Mouse (Mus musculus) frontal cortex, adult 2 months (tissue): Measurements from ENCODE around the gene Ptges3. TPM values are rescaled to one million over a fixed set of nuclear protein-coding genes. Genes with fewer than 3 reads are reported as not detected.

Experiments used
- DNase-seq, 2 experiments: peaks; one replicate each; pipeline ENCODE4 v3.0.0; 2022; ENCODE audit warnings: low spot score in 1 of 2; ENCODE audit errors: extremely low spot score in 1 of 2
- polyA plus RNA-seq: library from polyadenylated mRNA; depleted of rRNA; stranded (reverse); fragments of >200 nt; gene quantifications from 2 replicates; pipeline ENCODE4 v1.2.3, GENCODE M21; 2012; rRNA removed

The Ptges3 gene
- polyA plus RNA-seq, 1 experiment, result 80.8 TPM

DNA sequence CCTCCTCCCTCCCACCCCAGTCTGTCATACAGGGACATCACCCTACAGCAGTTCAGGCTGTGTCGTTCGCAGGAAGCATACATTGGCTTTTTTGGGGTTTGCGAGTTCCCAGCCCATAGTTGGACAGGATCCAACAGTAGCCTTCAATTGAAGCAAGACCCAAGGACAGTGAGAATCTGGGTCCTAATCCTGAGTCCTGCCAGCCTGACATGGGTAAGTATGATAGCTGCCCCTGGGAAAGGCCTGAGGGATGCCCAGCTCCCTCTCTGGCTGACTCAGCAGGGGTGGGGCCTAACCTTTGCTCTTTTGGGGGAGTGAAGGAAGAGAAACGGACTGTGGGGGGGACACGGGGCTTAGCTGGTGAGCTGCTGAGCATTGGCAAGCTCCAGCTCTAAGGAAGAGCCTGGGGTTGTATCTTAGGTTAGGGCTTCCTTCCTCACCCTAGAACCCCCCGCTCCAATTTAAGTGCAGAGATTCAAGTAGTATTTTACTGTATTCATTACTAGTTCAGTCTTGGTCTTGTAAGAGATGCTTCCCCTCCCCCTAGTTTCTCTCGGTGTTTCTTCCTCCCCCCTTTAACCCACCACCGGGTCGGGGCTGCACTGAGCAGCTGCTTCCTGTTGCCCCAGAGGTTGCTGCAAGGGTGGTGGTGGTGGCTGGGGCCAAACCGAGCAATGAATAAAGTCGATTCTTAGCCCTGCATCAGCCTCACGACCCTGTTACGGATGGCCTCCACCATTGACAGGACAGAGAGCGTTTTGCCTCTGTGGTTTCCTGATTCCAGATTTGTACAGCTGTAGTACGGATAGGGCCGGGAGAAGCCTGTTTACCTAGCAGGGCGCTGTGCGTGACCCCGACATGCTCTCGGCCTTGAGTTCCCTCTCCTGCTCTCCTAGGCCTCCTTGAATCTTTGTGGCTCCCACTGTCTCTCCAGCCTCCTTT is 33.1 kb downstream of the Ptges3 start, which contains the start of gene Baz2a:
Gene Baz2a (plus strand): TSS at position 14 of the 942 bp plus-strand sequence.
- DNase-seq, result peak in 1 of 2 experiments; percentile 45

DNA sequence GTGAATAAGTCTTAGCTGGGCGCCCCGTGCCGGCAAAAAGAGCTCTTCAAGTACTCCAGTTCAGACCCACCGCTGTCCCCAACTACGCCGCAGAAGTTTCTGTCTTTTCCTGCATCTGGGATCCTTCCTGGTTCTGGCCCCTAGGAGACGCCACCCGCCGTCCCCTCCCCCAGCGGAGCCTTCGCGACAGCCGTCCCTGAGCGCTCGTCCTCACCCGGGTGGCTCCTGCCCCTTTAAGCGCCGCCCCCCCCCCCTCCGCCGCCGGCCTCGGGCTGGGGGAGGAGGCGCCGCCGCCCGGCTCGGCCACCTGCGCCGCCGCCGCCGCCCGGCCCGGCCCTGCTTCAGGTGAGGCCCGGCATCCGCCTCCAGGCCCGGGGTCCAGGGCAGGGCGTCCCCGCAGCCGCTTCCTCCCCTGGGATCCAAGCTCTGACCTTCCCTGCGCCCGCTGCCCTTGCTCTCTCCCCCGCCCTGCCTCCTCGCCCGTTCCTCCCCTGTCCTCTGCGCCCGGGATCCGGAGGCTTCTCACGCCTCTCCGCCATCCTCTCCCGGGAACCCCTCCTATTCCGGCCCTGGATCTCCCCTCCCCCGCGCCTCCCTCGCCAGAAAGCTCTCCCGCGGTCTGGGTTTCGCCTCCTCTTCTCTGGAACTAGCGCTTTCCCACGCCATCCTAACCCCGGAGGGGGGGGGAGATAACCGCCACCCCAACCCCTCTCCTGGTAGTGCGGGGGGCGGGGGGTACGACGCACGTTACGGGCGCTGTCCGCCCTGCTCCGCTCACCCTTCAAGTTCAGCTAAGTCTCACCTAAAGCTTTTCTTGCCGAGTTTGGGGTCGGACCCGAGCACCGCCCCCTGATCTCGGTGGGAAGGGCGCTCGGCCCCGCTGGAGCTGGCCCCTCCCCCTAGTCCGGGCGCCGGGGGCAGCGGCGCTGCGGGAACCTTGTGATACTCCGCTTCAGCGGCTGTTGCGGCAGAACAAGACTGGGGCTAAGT is 34.0 kb downstream of the Ptges3 start:
- peak in 1 of 2 experiments; percentile 77 for DNase-seq

DNA sequence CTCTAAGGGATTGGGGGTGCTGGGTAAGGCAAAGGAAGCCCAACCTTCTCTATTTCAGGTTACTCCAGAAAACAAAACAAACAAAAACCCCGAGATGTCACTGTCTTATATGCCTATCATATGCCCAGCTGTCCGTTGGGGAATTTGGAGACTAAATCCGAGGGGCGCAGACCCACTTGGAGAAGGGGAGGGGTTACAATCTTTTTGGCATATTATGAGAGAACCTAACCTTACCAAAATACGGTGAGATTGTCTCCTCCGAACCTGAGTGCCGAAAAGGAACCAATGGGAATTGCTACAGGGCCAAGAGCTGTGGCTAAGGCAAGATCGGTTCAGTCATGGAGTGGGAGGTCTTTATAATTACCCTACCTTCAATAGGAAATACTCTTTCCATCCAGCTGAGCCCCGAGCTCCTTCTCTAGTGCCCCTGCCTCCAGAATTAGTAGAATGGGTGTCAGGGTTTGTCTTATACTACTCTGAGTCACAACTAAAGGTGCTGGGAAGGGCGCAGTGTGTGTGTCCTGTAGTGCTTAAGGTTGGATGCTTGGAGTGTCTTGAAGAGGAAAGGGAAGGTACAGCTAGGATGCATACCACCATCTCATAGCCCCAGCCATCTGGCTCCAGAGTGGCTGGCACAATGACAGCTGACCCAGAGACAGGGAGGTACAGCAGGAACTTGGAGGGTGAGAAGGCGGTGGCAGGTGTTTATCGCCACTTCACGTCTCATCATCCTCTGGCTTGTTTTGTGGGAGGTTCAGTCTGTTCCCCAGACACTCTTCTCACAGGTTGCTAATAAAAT is 34.9 kb downstream of the Ptges3 start:
- DNase-seq, result no peak

DNA sequence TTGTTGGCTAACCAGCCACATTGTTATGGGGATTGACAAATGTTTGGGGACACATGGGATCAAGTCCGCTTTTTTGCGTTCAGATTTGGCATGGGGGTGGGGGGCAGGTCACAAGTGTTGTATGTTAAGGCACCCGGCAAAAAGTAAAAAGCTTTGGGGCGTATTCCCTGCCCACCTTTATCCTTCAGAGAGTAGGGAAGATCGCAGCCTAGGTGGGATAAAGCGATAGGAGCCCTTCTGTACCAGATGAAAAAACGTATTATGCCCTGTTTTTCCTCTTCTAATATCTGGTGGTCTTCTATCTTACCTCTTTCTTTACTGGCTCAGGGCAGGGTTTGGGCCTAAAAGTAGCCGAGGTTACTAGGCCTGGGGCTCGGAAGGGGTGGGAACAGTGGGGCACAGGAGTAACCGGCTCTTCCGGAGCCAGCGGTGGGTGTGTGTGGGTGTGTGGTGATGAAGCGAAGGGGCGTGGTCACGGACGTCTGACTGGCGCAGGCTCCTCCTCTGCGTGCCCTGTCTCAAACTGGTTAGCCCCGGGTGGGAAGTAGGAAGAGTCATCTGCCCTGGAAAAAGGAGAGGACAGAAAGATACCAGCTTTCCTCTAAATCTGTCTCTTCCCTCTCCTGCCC is 35.7 kb downstream of the Ptges3 start:
- peak in 1 of 2 experiments; percentile 71 for DNase-seq

DNA sequence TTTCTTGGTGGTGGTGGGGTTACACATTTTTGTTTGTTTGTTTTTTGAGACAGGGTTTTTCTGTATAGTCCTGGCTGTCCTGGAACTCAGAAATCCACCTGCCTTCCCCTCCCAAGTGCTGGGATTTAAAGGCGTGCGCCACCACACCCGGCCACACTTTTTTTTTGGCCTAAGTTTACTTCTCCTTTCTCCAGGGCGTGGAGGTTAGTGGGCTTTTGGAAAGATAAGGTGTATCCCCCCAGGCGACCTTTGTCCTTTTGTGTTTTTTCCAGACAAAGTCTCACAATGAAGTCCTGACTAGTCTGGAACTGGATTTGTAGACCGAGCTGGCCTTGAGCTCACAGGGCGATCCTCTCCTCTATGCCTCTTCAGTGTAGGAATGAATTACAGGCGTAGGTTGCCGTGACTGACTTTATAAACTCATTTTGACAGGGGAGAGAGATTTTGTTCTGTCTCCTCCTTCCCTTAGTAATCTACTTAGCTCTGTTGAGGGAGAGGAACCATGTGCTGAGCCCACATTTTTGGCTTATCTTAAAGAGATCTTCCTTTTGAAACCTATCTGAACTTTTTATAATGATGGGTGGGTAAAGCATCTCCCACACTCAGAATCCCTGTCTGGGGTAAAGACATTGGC is 36.4 kb downstream of the Ptges3 start:
- DNase-seq, result no peak

DNA sequence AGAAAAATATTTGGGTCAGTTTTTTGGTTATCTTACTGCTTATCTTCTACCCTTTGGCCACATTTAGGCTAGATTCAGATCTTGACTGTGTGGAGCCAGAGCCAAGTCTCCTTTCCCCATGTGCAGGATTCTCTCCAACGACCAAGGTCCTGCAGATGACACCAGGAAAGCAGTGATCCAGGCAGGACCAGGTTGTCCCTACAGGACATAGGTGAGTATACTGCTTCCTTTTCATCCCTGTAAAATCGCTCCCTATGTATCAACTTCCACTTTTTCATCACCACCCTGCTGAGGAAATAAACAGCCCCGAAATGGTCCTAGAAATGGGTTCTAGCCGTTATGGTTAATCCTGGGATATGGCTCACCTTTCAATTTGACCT is 37.5 kb downstream of the Ptges3 start:
- no peak for DNase-seq

DNA sequence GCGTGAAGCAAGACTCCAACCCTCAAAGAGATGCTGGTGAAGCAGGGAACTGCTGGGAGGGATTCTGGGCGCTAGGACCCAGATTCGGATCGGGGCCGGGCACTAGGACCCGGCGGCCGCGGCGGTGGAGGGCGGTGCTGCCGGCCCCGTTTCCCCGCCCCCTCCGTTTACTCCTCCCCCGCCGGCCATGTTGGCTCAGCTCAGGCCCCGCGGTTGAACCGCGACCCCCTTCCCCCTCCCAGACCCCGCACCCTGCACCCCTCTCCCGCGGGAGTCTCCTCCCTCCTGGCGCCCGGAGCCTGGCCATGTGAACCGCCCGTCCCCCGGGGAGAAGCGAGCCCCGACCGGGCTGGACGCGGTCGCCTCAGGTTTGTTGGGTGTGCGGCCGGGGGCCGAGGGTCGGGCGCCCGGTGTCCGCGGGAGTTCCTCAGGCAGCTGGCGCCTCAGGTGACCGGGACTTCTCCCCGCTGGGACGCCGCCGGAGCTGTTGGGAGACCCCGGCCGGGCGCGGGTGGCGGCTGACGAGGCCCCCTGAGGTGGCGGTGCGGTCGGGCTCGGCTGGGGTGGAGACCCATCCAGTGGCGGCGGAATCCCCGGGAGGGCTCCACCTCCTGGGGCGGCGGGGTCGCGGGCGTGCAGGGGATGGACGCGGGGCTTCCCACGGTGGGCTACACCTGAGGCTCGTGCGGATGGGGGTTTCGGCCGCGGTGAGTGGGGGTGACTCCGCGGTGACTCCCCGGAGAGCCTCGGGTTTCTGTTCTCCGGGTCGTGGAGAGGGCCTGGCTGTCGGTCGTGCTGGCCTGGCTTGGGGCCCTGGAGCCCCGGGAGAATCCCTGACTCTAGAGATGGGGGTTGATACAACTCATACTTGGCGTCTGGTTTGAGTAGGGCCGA is 38.2 kb downstream of the Ptges3 start:
- peak in 1 of 2 experiments; percentile 85 for DNase-seq

DNA sequence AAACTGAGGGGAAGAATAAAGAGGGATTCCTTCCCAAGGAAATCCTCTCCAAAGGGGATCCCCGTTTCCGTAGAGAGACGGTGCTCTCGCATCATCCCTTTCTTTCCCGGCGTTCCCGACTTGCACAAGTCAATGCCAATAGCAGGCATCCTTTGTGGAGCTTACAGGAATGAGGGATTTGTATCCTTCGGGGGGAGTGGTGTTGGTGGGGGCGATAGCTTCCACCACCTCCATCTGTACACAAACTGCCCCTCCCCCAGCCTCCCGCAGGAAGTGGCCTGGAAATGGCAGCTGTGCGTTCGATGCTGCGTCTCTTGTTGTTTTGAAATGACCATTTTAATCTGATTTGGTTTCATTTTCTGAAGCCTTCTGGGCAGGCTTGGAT is 38.8 kb downstream of the Ptges3 start:
- DNase-seq, result peak in 1 of 2 experiments; percentile 65

DNA sequence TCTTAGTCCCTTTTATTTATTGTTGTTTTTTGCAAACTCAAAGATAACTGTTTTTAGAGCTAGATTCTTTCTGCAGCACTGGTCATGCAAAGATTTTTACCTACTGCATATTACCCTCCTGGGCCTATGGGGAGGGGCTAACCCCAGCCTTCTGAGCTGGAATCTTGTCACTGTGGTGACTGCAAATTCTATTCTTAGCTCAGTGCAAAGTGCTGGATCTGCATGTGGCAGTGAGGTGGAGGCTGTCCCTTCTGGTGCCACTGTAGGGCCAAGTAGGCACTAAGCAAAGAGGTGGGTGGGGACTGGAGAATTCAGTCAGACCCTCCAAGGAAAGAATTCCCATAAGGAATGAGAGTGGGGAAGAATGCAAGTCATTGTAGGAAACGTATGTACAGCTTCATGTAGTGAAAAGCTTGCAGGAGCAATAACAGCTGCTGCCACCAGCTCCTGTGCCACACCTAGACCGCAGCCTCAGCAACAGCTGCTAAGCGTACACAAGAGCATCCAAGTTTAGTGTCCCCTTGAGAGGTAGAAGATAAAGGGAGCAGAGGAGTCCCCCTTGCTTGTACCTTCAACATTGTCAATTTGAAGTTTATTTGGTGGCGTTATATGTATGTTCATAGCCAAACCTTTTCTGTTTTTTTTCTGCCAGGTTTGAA is 51.5 kb downstream of the Ptges3 start:
- peak in 1 of 2 experiments; percentile 26 for DNase-seq

DNA sequence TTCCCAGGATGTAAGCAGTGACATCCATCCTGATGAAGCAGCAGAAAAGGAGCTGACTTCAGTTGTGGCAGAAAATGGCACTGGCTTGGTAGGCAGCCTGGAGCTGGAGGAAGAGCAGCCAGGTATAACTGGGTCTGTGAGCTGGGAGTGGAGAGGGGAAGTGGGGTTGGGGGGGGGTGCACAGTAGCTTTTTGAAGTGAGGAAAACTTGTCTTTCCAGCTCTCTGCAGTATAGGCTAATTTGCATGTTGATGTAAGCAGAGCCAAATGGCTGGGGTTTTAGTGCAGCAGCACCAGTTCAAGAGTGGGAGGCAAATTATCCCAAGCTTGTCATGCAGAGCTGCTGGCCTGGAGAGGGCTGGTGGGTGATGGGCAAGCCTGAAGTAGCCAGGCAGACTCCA is 52.5 kb downstream of the Ptges3 start:
- DNase-seq, result no peak

DNA sequence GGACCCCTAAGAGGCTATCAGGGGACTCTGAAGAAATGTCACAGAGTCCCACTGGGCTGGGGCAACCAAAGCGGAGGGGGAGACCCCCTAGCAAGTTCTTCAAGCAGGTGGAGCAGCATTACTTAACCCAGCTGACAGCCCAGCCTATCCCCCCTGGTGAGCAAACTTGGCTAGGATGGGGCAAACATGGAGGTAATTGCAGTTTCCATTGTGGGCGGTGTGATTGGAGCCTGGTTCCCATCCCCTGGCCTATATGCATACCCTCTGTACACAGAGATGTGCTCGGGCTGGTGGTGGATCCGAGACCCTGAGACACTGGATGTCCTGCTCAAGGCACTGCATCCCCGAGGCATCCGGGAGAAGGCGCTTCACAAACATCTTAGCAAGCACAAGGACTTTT is 65.1 kb downstream of the Ptges3 start:
- DNase-seq, result no peak

DNA sequence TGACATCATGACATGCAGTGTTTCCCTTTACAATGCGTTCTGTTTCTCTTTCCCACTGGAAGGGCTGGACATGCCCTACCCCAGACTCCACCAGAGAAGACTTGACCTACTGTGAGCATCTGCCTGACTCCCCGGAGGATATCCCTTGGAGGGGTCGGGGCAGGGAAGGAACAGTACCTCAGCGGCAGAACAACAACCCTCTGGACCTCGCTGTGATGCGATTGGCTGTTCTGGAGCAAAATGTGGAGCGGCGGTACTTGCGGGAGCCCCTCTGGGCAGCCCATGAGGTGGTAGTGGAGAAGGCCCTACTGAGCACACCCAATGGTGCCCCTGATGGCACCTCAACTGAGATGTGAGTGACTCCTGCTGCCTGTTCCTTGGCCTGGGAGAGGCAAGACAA is 66.1 kb downstream of the Ptges3 start:
- no peak for DNase-seq

DNA sequence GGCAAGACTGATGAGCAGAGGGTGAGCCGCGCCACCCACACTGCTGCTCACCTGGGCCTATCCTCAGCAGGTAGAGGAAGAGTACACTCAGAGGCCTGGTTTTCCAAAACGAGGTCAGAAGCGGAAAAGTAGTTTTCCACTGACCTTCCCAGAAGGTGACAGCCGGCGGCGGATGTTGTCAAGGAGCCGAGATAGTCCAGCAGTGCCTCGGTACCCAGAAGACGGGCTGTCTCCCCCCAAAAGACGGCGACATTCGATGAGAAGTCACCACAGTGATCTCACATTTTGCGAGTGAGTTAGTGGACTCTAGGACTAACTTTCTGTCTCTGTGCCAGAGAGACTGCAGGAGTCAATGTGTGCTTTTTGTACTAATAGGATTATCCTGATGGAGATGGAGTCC is 67.2 kb downstream of the Ptges3 start:
- DNase-seq, result no peak

Other genes with a start within 250 kb of the Ptges3 start
- gene Rdh19, start 209.0 kb upstream of the Ptges3 start, polyA plus RNA-seq, result not detected in 2 replicates
- 0.15 TPM in 1 of 2 replicates, not detected in the other for gene Rdh16f2, start 192.5 kb upstream of the Ptges3 start, polyA plus RNA-seq
- not detected in 2 replicates for gene Rdh7, start 170.1 kb upstream of the Ptges3 start, polyA plus RNA-seq
- 0.11 and 0.16 TPM in 2 replicates for gene Sdr9c7, start 160.4 kb upstream of the Ptges3 start, polyA plus RNA-seq
- 0.10 and 0.29 TPM in 2 replicates for gene Hsd17b6, start 51.3 kb upstream of the Ptges3 start, polyA plus RNA-seq
- gene Prim1, start 43.8 kb upstream of the Ptges3 start, polyA plus RNA-seq, result 9.5 and 9.9 TPM in 2 replicates
- gene Naca, start 23.4 kb upstream of the Ptges3 start, polyA plus RNA-seq, result 238 and 244 TPM in 2 replicates
- 1,563 and 1,614 TPM in 2 replicates for gene Atp5b, start 24.3 kb downstream of the Ptges3 start, polyA plus RNA-seq
- 36.0 TPM in 2 replicates for gene Baz2a, start 32.6 kb downstream of the Ptges3 start, polyA plus RNA-seq
- 19.1 and 20.1 TPM in 2 replicates for gene Rbms2, start 121.3 kb downstream of the Ptges3 start, polyA plus RNA-seq
- 37.6 and 39.4 TPM in 2 replicates for gene Gls2, start 135.5 kb downstream of the Ptges3 start, polyA plus RNA-seq
- 9.8 and 10.4 TPM in 2 replicates for gene Spryd4, start 152.9 kb downstream of the Ptges3 start, polyA plus RNA-seq
- gene Mip, start 166.9 kb downstream of the Ptges3 start, polyA plus RNA-seq, result not detected in 2 replicates
- 5.1 and 5.3 TPM in 2 replicates for gene Timeless, start 173.1 kb downstream of the Ptges3 start, polyA plus RNA-seq
- gene Apon, start 195.1 kb downstream of the Ptges3 start, polyA plus RNA-seq, result not detected in 2 replicates
- 0.23 and 0.58 TPM in 2 replicates for gene Apof, start 209.7 kb downstream of the Ptges3 start, polyA plus RNA-seq
- 29.6 and 33.3 TPM in 2 replicates for gene Stat2, start 211.6 kb downstream of the Ptges3 start, polyA plus RNA-seq
- gene Il23a, start 239.8 kb downstream of the Ptges3 start, polyA plus RNA-seq, result 0.34 TPM in 2 replicates
- gene Pan2, start 244.4 kb downstream of the Ptges3 start, polyA plus RNA-seq, result 25.0 and 26.8 TPM in 2 replicates